Mouse (Mus musculus) liver, embryonic 11.5 days (tissue): ENCODE results near the gene Rbm5. TPM values are rescaled to one million over a fixed set of nuclear protein-coding genes. Genes with fewer than 3 reads are reported as not detected.

ENCODE experiments used
- ATAC-seq: fragments of 200-750 bp; cut with Nextera tagmentation; replicated peaks from 2 replicates; pipeline ENCODE4 v1.8.0; 2017; ENCODE audit warnings: moderate number of reproducible peaks, mild to moderate bottlenecking, moderate TSS enrichment, moderate library complexity; ENCODE audit not compliant: low FRiP score
- DNase-seq: peaks from one replicate; pipeline ENCODE4 v3.0.0-alpha.2; 2017; ENCODE audit warnings: low spot score
- H3K27ac ChIP-seq: fragments of 300-500 bp; sonication (generic); 2 replicates; pipeline ENCODE4 v1.5.1; 2014; ENCODE audit warnings: mild to moderate bottlenecking, low read depth, low read length, control low read depth
- H3K27me3 ChIP-seq: fragments of 300-500 bp; sonication (generic); replicated peaks from 2 replicates; pipeline ENCODE4 v1.6.1; 2014; ENCODE audit warnings: low read length, mixed read lengths; ENCODE audit not compliant: control insufficient read depth, insufficient read depth
- H3K36me3 ChIP-seq: fragments of 300-500 bp; sonication (generic); 2 replicates; pipeline ENCODE4 v1.6.1; 2014; ENCODE audit warnings: mild to moderate bottlenecking, low read length, moderate library complexity, mixed read lengths; ENCODE audit not compliant: control insufficient read depth, insufficient read depth
- H3K4me1 ChIP-seq: fragments of 300-500 bp; sonication (generic); replicated peaks from 2 replicates; pipeline ENCODE4 v1.6.1; 2014; ENCODE audit warnings: low read length, mixed read lengths; ENCODE audit not compliant: control insufficient read depth, insufficient read depth
- H3K4me2 ChIP-seq: fragments of 300-500 bp; sonication (generic); 2 replicates; pipeline ENCODE4 v1.6.1; 2014; ENCODE audit warnings: mild to moderate bottlenecking, control low read depth, moderate library complexity
- H3K4me3 ChIP-seq: fragments of 300-500 bp; sonication (generic); 2 replicates; pipeline ENCODE4 v1.5.1; 2014; ENCODE audit warnings: low read depth, low read length, control low read depth
- H3K9ac ChIP-seq: fragments of 300-500 bp; sonication (generic); 2 replicates; pipeline ENCODE4 v1.6.1; 2014; ENCODE audit warnings: low read depth, low read length, control low read depth
- H3K9me3 ChIP-seq: fragments of 300-500 bp; sonication (generic); 2 replicates; pipeline ENCODE4 v1.6.1; 2016; ENCODE audit warnings: low read length, inconsistent platforms, mixed read lengths; ENCODE audit not compliant: control insufficient read depth
- WGBS: fragments of 180-500 bp; shearing (Covaris S2); extraction: QIAGEN DNeasy Blood & Tissue Kit; methylation state at CpG from one replicate; pipeline ENCODE4 v1.1.7; 2014; 5-methylcytosine and 5-hydroxymethylcytosine counted together
- polyA plus RNA-seq: library from polyadenylated mRNA; unstranded; fragments of >200 nt; fragmentation: Nextera tagmentation; extraction: Ambion mirVana; gene quantifications from 2 replicates; pipeline ENCODE4 v1.2.1, GENCODE M21; 2014

Gene Rbm5
- polyA plus RNA-seq, result 115 and 123 TPM in 2 replicates

DNA sequence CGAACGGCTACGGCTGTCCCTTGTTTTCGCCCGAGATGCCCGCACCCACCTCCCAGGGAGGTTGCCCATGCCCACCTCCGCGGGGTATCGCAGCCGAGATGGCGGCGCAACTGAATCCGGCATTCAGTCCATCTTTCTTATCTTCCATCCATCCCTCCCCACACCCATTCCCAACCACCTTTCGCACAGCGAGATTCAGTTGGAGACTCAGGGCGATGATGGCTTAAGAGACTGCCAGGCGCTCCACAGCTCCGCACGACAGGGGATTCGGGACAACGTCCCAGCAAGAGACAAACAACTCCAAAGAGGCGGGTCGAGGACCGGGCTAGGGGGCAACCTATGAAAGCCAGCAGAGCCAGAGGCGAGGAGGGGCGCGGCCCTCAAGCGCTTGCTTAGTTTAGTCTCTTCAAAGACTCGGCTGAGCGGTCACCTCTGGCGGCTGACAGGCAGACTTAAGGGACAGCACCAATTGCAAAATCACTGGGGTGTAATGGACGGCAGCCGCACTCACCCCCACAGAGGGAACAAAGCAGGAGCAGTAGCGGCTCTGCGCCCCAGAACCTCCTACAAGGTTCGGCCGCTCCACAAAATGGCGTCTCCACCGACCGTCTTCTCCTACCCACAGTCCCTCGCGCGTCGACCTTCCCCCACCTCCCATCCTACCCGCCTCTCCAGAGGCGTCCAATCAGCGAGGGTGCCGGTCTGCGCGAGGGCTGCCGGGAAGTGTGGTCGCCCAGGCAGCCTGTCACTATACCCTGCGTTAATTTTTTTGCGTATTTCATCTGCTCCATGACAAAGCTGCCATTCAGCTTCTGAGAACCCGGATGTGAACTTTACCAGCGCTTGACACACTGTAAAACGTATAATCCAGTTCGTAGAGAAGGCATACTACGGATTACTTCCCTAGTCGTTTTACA is at the start of gene Rbm5:
TSS of gene Rbm5 (minus strand) at position 623 of the 917 bp plus-strand sequence.
- ATAC-seq (peak; percentile 100), DNase-seq (peak; percentile 89)
- peak within 1 kb of the TSS; percentile 85 for H3K27ac ChIP-seq
- peak within 1 kb of the TSS; percentile 97 for H3K9ac ChIP-seq
- no peaks in the 10 kb centered on the region for H3K27me3 ChIP-seq
- under 1% methylated on average over 60 of the region's 60 CpGs for whole genome bisulfite sequencing
- H3K4me2 ChIP-seq, result peak within 1 kb of the TSS; percentile 79
- peaks cover 16% of the 10 kb centered on the region for H3K4me1 ChIP-seq
- peak within 1 kb of the TSS; percentile 89 for H3K4me3 ChIP-seq
- H3K36me3 ChIP-seq, result peaks cover 37% of the 10 kb centered on the region
- H3K9me3 ChIP-seq, result no peaks in the 10 kb centered on the region

GRCm38 (mm10) chr9:107812132-107812531 is 41.3 kb upstream of the Rbm5 start:
- Histone ChIP-seq H3K4me2 (no peak overlapping the region), H3K36me3 (peaks cover 6% of the 10 kb centered on the region; the same call in 1 of the 2 replicates), H3K4me3 (no peak overlapping the region), H3K27ac (no peak overlapping the region), H3K4me1 (no peaks in the 10 kb centered on the region), H3K9me3 (no peaks in the 10 kb centered on the region), H3K27me3 (no peaks in the 10 kb centered on the region), H3K9ac (no peak overlapping the region)
- ATAC-seq (no peak), DNase-seq (no peak)
- 89% methylated on average over 1 of the region's 1 CpGs for WGBS

GRCm38 (mm10) chr9:107810985-107811384 is 40.2 kb upstream of the Rbm5 start:
- no peak; the same call in 1 of the 2 replicates for ATAC-seq
- H3K27me3 ChIP-seq, result no peaks in the 10 kb centered on the region
- no peak for DNase-seq
- peaks cover 3% of the 10 kb centered on the region; the same call in 1 of the 2 replicates for H3K36me3 ChIP-seq
- no peaks in the 10 kb centered on the region for H3K4me1 ChIP-seq
- no peak overlapping the region for H3K9ac ChIP-seq
- WGBS, result 77% methylated on average over 2 of the region's 2 CpGs
- no peak overlapping the region for H3K4me3 ChIP-seq
- H3K27ac ChIP-seq, result no peak overlapping the region
- no peaks in the 10 kb centered on the region for H3K9me3 ChIP-seq
- no peak overlapping the region for H3K4me2 ChIP-seq

DNA sequence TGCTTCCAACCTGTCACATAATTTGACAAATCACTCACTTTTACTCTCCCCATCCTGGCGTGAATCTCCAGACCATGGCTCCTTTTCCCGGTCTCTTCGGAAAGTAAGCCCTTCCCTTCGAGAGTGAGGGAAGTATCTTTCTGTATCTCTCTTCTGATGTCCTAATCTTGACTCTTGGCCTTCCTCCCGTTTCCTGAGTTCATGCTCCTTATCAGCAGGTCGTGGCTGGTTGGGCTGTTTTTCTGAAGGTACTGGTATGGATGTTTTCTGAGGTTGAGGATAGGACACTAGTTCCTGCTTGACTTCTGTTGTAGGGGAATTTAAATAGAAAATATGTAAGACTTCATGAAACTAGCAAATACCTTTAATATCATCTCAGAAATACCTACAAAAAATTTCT is 20.9 kb upstream of the Rbm5 start:
- DNase-seq (no peak), ATAC-seq (no peak)
- no peaks in the 10 kb centered on the region for H3K9me3 ChIP-seq
- H3K27me3 ChIP-seq, result no peaks in the 10 kb centered on the region
- H3K27ac ChIP-seq, result no peak overlapping the region
- no peak overlapping the region for H3K4me3 ChIP-seq
- H3K4me1 ChIP-seq, result no peaks in the 10 kb centered on the region
- H3K9ac ChIP-seq, result no peak overlapping the region
- no peak overlapping the region for H3K4me2 ChIP-seq
- WGBS, result 35% methylated on average over 6 of the region's 6 CpGs
- H3K36me3 ChIP-seq, result peaks cover 26% of the 10 kb centered on the region

DNA sequence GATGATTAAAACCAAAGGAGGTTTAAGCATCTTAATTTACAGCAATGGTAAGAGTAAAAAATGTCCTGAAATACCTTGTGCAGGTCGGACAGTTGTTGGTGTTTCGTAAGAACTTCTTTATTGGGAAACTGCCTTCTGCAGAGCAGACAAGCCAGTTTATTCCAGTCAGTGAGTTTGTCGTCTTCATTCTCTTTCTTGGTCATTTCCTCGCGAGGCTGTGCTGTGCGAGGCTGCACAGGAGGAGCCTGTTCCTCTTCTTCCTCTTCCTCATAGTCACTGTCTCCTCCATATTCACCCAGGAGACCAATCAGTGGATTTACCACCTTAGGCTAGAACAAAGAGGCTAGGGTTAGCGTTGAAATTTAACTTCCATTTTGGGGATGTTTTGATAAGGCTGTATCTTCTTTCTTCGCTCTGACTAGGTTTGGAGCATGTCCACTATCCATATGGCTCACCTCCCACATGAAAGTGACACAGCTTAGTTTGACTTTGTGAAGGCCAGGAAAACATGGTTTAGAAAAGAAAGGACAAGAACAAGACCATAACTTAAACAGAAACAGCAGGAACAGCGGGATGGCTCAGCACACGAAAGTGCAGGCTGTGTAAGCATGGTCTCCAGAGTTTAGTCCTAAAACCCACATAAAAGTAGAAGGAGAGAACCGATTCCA is 11.9 kb upstream of the Rbm5 start:
- 90% methylated on average over 11 of the region's 11 CpGs for WGBS

DNA sequence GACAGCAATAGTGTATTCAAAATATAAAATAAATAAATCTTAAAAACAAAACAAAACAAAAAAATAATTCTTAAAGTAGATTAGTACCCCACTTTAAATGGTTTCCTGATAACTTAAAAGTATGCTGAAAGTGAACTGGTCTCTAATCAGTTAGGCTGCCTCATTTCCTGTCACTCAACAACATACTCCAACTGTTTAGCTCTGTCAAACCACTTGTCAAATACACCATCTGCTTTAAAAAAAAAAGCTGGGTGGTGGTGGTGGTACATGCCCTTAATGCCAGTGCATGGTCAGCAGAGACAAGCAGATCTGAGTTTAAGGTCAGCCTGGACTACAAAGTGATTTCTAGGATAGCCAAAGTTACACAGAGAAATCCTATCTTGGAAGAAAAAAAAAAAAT is 6.0 kb upstream of the Rbm5 start:
- Histone ChIP-seq H3K9me3 (no peaks in the 10 kb centered on the region), H3K4me3 (no peak overlapping the region), H3K36me3 (peaks cover 29% of the 10 kb centered on the region), H3K27me3 (no peaks in the 10 kb centered on the region), H3K4me2 (no peak overlapping the region), H3K9ac (no peak overlapping the region), H3K4me1 (peaks cover 4% of the 10 kb centered on the region; the same call in 1 of the 2 replicates), H3K27ac (no peak overlapping the region)
- DNase-seq (no peak), ATAC-seq (no peak)

More for the DNA sequence above, 11.9 kb upstream of the Rbm5 start:
- DNase-seq, result no peak
- ATAC-seq, result no peak
- Histone ChIP-seq H3K4me2 (no peak overlapping the region), H3K9me3 (no peaks in the 10 kb centered on the region), H3K4me1 (no peaks in the 10 kb centered on the region), H3K36me3 (peaks cover 39% of the 10 kb centered on the region), H3K9ac (no peak overlapping the region), H3K27ac (no peak overlapping the region), H3K27me3 (no peaks in the 10 kb centered on the region), H3K4me3 (no peak overlapping the region)

- no peak overlapping the region for H3K27ac ChIP-seq
- H3K9me3 ChIP-seq, result no peaks in the 10 kb centered on the region
- peaks cover 19% of the 10 kb centered on the region for H3K36me3 ChIP-seq
- no peak overlapping the region for H3K9ac ChIP-seq
- H3K4me2 ChIP-seq, result no peak overlapping the region
- DNase-seq, result no peak
- WGBS, result 88% methylated on average over 3 of the region's 3 CpGs
- peaks cover 7% of the 10 kb centered on the region for H3K4me1 ChIP-seq
- no peak overlapping the region for H3K4me3 ChIP-seq
- ATAC-seq, result no peak
- H3K27me3 ChIP-seq, result no peaks in the 10 kb centered on the region
Measured at GRCm38 (mm10) chr9:107774411-107774810, 3.6 kb upstream of the Rbm5 start.

DNA sequence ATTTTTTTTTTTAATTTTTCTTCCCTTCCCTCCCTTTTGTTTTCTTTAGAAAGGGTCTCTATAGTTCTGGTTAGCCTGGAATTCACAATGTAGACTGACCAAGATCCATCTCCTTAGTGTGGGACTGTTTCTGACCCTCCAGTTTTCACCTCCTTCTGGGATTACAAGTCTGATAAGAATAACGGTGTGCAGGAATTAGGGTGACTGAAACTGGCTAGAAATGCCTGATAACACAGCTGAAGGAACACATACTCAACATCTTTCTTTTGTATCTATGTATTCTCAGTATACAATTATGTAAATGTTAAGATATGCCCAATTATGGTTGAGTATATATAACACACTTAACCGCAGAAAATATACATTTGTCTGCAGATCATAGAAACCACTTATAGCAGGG is 986 bp upstream of the Rbm5 start:
- H3K27ac ChIP-seq, result peak overlapping the region; percentile 85
- peaks cover 34% of the 10 kb centered on the region for H3K36me3 ChIP-seq
- DNase-seq (no peak), ATAC-seq (no peak)
- H3K4me2 ChIP-seq, result peak overlapping the region; percentile 71; the same call in 1 of the 2 replicates
- no peak overlapping the region for H3K4me3 ChIP-seq
- H3K4me1 ChIP-seq, result peaks cover 16% of the 10 kb centered on the region
- no peaks in the 10 kb centered on the region for H3K9me3 ChIP-seq
- WGBS, result 49% methylated on average over 2 of the region's 2 CpGs
- no peaks in the 10 kb centered on the region for H3K27me3 ChIP-seq
- H3K9ac ChIP-seq, result no peak overlapping the region
